In genomic region chr4:85434734-85435133, GRCm38 (mm10) we compare ENCODE assay signal across 12 mouse cellular contexts.
DNase-seq lines count a peak whose midpoint lies in the region; ATAC-seq and TF ChIP-seq lines count a peak whose summit lies in the region.
"Had no signal": no experiment of that assay in that cellular context is flagged by ENCODE, and none has a peak within 500 bp of the region (broad histone marks: within the 10 kb centered on the region; RNA-seq: fewer than 3 reads in every experiment).

No protein-coding gene starts in this region.

- no peak overlapping the region for H3K9ac ChIP-seq in kidney, embryonic 15.5 days
- H3K9ac ChIP-seq in limb, embryonic 13.5 days, result no peak overlapping the region

- 0 out of 2 replicates have a peak, but pooled peaks cover 4% of the 10 kb centered on the region for H3K4me1 ChIP-seq in kidney, embryonic 15.5 days
- H3K4me1 ChIP-seq in limb, embryonic 13.5 days, result peaks cover 19% of the 10 kb centered on the region

- WGBS in kidney, embryonic 15.5 days, result 23% methylated on average over 8 of the region's 8 CpGs
- WGBS in limb, embryonic 13.5 days, result 8% methylated on average over 8 of the region's 8 CpGs

- TF ChIP-seq CTCF in gastrocnemius, adult 2 months (IDR thresholded peaks at IDR 0.05), result no peak

- H3K27me3 ChIP-seq in kidney, embryonic 15.5 days, result no peaks in the 10 kb centered on the region
- peaks cover 8% of the 10 kb centered on the region for H3K27me3 ChIP-seq in limb, embryonic 13.5 days

- H3K9me3 ChIP-seq in kidney, embryonic 15.5 days (replicated peaks), result no peaks in the 10 kb centered on the region
- H3K9me3 ChIP-seq in limb, embryonic 13.5 days, result no peaks in the 10 kb centered on the region

- intact Hi-C loops in gastrocnemius, adult 2 months (cut with DNase I), result loop anchor here (1.0 kb wide), 1 partner anchor 8 kb away; no protein-coding TSS in a partner anchor

- no peak overlapping the region for H3K27ac ChIP-seq in kidney, embryonic 15.5 days
- H3K27ac ChIP-seq in gastrocnemius, adult 2 months, result peak overlapping the region; percentile 82
- H3K27ac ChIP-seq in limb, embryonic 13.5 days, result no peak overlapping the region
- H3K27ac ChIP-seq: stomach, postnatal 0 days had no signal

- peak; percentile 43; the same call in 1 of the 2 replicates for ATAC-seq in kidney, embryonic 15.5 days (replicated peaks; ENCODE audit: low FRiP score)
- ATAC-seq in limb, embryonic 13.5 days (ENCODE audit: low FRiP score, low read depth), result no peak
- no peak for ATAC-seq in megakaryocyte, adult 5-6 weeks (ENCODE audit: poor library complexity, severe bottlenecking)
- ATAC-seq: inflammation-experienced regulatory T-cells, adult 6 months had no signal

- no peaks in the 10 kb centered on the region for H3K36me3 ChIP-seq in kidney, embryonic 15.5 days
- no peaks in the 10 kb centered on the region for H3K36me3 ChIP-seq in limb, embryonic 13.5 days

- H3K4me2 ChIP-seq in kidney, embryonic 15.5 days, result no peak overlapping the region
- peak overlapping the region; percentile 23 for H3K4me2 ChIP-seq in limb, embryonic 13.5 days (replicated peaks)

- H3K4me3 ChIP-seq in kidney, embryonic 15.5 days (replicated peaks), result no peak overlapping the region
- H3K4me3 ChIP-seq in gastrocnemius, adult 2 months, result no peak overlapping the region
- H3K4me3 ChIP-seq in limb, embryonic 13.5 days, result no peak overlapping the region

- DNase-seq in kidney, postnatal 36 days, result no peak
- DNase-seq in embryo, embryonic 10.5 days (ENCODE audit: low spot score), result peak; percentile 21
- peak; percentile 82 for DNase-seq in gastrocnemius, adult 2 months
- no peak for DNase-seq in urinary bladder, adult 18-20 months (ENCODE audit: low spot score in 2 of 2)
- DNase-seq: adrenal gland, postnatal 14 days; heart, postnatal 14 days; thymus, postnatal 4 days had no signal

Comparison
In these comparisons a context has a peak if more than half of its experiments do, and no peak if none do; other contexts are left out.
1. DNase-seq: peak in embryo, embryonic 10.5 days (single experiment) and gastrocnemius, adult 2 months (single experiment); none in kidney, postnatal 36 days (0 of 2) and urinary bladder, adult 18-20 months (0 of 2).